Mouse (Mus musculus) retina, embryonic 14.5 days (tissue): ENCODE measurements around the gene Cstf1.
A peak's percentile ranks its signal among the peaks of the same experiment; 100 is the strongest.

Source experiments
- DNase-seq: peaks from one replicate; pipeline ENCODE4 v3.0.0-alpha.2; 2015; ENCODE audit warnings: low spot score

The Cstf1 gene

DNA sequence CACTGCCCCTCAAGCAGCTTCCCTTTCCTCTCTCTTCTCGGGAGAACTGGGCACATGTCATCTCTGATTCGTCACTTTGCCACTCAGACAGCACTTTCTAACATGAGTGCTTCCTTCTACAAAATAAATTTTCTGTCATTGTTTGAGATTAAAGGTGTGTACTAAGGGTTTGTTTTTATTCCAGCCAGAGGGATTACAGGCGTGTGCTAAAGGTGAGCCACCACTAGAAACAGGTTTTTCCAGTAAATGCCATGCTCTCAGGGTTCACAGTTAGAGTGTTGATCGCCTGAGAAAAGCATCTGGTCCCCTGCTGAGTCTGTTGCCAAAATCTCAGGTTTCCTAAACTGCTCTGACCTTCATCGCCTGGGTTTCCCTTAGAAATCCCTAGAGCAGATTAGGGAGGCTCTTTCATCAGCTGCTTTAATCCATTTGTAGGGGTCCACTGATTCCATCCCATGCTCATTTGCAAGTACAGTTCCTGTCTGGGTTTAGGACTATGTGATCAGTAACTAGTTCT is 6.6 kb downstream of the Cstf1 start:
- no peak for DNase-seq

DNA sequence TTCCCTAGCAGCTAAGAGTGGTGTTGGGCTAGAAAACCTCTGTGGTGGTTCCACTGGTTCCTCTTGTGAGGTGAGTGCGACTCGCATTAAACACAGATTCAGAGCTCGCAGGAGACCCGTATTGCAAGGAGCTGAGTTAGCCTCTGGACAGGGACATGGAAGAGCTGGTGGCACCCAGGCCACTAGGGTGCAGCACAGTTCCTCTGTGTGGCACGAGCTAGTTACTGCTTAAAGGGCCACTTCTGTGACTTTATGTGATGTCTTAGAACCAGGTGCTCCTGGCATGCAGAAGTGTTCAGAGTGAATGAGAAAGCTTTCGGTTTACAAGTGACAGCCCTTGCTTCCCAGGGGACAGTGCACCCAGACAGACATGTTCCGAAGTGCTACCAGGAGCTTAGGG is 7.9 kb downstream of the Cstf1 start:
- DNase-seq, result peak; percentile 54

DNA sequence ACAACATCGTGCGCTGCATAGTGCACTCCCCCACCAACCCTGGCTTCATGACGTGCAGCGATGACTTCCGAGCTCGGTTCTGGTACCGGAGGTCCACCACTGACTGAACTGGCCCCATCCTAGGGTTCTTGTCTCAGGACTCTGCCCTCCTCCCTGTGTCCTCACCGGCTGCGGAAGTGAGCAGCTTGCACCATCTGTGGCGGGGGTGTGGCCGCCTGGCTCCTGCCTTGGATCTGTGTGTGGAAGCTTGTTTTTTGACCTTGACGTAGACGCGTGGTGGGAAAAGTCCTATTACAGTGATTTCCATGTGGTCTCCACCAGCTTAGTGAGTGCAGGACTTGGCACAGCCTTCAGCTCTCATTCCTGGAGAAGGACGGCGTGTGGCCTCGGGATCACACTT is 10.0 kb downstream of the Cstf1 start:
- DNase-seq, result no peak

DNA sequence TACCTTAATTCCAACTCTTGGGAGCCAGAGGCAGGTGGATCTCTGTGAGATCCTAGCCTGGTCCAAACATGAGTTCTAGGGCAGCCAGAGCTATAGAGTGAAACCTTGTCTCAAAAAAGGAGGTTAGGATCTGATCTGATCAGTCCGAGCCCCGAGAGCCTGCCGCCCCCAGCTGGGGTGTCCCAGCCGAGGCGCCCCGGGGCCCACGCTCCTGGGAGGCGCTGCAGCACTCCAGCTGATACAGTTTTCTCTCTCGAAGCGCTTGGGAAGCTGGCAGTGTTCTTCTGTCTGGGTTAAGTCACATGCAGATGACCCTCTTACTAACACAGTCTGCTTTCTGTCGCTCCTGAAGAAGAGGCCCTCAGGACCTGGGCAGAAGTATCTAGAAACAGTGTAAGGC is 10.9 kb downstream of the Cstf1 start:
- DNase-seq, result no peak

- no peak for DNase-seq
Measured at GRCm38 (mm10) chr2:172381898-172382297, 11.4 kb downstream of the Cstf1 start.

DNA sequence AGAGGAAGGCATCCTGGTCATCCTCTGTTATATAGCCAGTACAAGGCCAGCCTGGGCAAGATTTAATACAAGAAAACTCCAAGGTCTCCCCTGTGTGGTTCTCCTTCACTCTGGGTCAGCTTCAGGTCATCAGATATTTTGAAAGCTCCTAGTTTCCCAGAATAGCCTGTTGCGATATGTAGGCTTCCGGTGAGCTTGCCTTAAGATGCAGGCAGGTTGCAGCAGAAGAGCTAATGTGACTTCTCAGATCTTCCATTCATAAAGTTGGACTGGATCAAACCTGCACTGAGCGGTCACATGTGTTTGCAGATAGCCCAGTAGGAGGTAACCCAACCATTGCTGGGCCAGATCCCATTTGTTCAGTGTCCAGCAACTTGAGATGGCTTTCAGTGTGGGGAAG is 14.2 kb downstream of the Cstf1 start:
- DNase-seq, result no peak

DNA sequence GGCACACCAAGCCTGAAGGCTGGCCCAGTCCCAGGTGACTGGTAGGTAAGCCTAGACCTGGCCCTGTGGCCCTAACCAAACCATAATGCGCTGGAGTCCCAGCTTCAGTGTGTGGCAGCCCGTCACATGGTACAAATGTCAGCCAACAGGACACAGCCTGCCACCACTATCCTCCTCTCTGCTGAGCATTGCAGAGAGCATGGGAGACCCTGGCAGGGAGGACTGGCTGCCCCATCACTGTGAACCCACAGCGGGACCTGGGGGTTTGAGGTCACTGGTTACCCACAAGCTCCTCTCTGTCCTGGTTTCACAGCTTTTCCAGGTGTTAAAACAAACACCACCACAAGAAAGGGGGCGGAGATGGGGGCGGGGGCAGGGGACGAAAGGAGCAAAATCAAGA is 19.9 kb downstream of the Cstf1 start:
- DNase-seq, result no peak

GRCm38 (mm10) chr2:172392041-172392521 is 21.6 kb downstream of the Cstf1 start:
- DNase-seq, result no peak

DNA sequence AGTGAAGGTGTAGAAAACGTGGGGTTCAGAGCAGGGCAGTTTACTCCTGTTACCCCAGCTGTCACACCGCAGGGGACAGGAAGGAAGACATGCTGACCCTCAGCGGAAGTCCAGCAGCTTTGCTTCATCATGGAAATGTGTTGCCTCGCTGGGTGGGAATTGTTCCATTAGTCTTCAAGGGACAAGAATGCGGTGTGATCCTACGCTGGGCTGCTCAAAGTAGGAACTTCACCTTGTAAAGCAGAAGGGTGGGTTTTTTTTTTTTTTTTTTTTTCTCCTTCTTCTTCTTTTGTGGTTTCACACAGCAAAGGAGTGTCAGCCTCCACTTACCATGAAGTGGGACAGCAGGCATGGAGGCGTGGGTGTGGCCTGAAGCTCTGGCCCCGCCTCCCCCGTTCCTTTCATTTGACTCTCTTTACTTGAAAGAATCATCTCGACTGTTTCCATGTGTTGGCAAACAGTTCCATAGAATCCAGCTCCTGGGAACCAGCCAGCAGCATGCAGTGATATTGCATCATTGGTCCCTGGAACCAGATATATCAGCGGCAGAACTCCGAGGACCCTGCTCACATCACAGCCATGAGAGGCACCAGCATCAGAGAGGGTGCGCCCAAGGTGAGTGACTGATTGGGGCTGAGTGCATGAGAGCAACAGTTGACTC is 23.0 kb downstream of the Cstf1 start, which contains the start of gene Cass4:
Gene Cass4, plus strand, starts transcription at position 404 of the 661 bp plus-strand sequence.
- DNase-seq, result no peak

GRCm38 (mm10) chr2:172394052-172394392 is 23.5 kb downstream of the Cstf1 start:
- no peak for DNase-seq

GRCm38 (mm10) chr2:172394671-172395070 is 24.2 kb downstream of the Cstf1 start:
- DNase-seq, result no peak

GRCm38 (mm10) chr2:172395961-172396360 is 25.5 kb downstream of the Cstf1 start:
- no peak for DNase-seq

- DNase-seq, result no peak
Measured at GRCm38 (mm10) chr2:172399901-172400300, 29.4 kb downstream of the Cstf1 start.

DNA sequence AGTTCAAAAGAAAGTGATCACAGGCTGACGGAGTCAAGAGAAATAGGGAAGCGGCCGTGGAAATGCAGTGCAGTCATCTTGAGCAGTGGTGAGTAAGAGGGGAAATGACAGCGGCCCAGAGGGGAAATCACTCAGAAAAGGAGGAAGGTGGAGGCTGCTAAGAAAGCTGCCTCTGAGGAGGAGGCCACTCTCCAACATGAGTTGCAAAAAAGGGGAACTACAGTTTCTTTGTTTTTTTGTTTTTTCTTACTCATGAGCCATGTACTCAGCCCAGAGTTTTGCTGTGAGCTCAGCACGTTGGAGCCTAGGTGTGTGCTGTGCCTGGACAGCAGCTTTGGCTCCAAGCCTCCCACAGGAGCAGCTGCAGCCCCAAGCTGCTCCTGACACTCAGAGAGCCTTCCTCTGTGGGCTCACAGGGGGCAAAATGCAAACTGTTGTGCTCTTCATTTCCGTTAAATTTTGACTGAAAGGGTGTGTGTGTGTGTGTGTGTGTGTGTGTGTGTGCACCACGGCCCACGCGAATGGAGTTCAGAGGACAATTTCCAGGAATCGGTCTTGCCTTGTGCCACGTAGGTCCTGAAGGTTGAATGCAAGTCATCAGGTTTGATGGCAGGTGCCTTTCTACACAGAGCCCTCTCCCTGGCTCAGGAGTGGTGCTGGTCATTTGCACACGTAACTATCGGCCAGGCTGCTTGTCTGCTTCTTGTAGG is 30.8 kb downstream of the Cstf1 start:
- no peak for DNase-seq

DNA sequence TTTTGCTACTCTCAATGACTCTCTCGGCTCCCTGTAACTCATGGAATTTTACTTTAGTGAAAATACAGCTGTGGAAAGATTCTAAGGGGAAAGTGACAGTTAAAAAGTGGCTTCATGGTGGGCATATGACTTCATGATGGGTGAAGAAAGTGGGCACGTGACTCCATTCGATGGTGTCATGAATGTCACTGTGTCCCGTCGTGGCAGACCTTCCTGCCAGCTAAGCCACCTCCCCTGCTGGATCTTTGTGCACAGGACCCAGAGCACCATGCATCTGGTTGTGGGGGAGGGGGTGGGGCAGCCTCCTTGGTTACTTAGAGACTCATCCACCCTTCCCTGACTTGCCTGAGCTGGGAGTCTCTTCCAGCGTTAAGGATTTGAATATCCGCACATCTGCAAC is 33.8 kb downstream of the Cstf1 start:
- DNase-seq, result no peak

GRCm38 (mm10) chr2:172405011-172405410 is 34.5 kb downstream of the Cstf1 start:
- no peak for DNase-seq

DNA sequence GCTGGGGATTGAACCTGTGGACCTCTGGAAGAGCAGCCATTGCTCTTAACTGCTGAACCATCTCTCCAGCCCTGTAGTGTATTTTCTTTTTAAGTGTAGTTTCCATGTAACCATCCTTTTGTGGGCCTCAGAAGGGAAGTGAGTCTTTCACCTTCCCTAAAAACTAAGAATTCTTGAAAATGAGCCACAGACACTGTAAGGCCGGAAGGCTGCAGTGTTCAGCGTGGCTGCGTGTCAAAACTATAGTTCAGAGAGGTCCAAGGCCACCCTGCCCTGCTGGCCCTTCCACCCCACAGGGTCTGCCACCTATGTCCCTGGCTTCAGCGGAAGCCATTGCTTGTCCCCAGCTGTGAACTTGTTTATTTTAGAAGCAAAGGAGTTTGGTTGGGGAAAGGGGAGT is 35.7 kb downstream of the Cstf1 start:
- no peak for DNase-seq

DNA sequence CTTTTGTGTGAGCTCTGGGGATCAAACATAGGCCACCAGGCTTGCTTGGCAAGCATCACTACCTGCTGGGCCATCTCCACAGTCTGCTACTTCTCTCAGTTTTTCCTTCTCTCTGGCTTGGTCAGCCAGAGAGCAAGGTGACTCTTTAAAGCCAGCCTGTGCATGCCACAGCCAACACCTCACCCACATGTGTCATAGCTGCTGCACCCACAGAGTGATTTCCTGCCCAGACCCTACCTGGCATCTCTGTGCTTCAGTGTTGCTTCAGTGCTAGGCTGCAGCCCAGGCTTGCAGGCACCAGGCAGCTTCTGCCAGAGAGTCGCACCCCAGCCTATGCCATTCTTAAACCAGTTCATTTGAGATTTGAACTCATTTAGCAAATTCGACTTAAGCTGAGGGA is 37.0 kb downstream of the Cstf1 start:
- DNase-seq, result no peak

DNA sequence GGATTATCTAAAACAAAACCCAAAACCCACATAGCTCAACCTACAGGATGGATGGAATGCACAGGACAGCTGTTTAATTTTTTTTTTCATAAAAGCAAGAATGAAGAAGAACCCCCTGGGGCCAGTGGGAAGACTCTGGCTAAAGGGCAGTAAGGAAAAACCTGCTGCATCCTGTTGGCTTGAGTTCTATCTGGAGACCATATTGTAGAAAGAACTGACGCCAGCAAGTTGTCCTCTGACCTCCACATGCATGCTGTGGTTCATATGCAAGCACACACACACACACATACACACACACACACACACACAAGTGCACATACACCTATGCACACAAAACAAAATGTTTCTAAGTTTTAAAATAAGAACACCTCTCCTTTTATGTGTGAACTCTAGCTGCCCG is 40.2 kb downstream of the Cstf1 start:
- no peak for DNase-seq

GRCm38 (mm10) chr2:172411091-172411490 is 40.6 kb downstream of the Cstf1 start:
- DNase-seq, result no peak

GRCm38 (mm10) chr2:172412454-172412853 is 42.0 kb downstream of the Cstf1 start:
- DNase-seq, result peak; percentile 69

DNA sequence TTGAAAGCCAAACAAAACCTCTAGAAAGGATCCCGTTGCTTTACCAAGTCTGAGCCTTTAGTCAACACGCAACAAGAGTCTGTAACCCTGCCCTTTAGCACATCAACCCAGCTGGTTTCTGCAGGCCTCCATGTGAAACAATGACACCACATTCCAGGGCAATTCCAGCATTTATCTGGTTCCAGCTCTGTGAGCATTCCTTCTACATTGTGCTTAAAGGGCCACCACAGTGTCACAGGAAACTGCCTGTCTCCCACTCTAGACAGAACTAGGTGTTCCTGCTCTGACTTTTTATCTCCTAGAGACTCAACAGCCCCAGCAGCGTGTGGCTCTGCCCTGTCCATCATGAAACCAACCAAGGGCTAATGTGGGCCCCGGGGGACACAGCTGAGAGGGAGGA is 42.8 kb downstream of the Cstf1 start:
- no peak for DNase-seq

GRCm38 (mm10) chr2:172413894-172414293 is 43.4 kb downstream of the Cstf1 start:
- DNase-seq, result no peak

DNA sequence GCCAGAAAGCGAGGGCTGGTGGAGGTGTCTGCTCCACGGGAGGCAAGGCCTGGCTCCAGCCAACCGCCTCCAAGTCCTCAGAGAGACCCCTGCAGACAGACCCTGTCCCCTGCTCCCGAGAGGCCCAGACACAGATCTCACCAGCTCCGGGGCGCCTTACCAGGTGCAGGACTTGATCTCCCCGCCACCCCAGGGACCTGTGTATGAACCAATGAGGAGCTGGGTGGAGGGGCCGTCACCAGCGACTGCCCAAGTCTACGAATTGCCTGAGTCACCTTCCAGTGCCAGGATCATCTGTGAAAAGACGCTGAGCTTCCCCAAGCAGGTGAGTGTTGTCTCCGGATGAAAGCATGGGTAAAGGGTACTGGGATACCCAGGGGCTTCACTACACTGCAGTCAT is 45.7 kb downstream of the Cstf1 start:
- no peak for DNase-seq
